Mouse (Mus musculus): ENCODE measurements at regions not wholly inside any gene's neighbourhood (a gene's known extent, or its start where the extent isn't known, plus 50 kb on each side); places are given as distances from the start of the nearest gene placed in this dataset.

GRCm38 (mm10) chr3:144356103-144356947 is 151.3 kb upstream of the Lmo4 start:
- intact Hi-C loops (cut with DNase I) = no loop called here
- TF ChIP-seq CTCF (IDR thresholded peaks at IDR 0.05) = no peak
- Histone ChIP-seq H3K27ac (no peak overlapping the region), H3K4me3 (no peak overlapping the region)
- DNase-seq = no peak

GRCm38 (mm10) chr3:144352559-144352958 is 147.5 kb upstream of the Lmo4 start:
- TF ChIP-seq CTCF (IDR thresholded peaks at IDR 0.05) = no peak
- Histone ChIP-seq H3K4me3 (no peak overlapping the region), H3K27ac (no peak overlapping the region)
- intact Hi-C loops (cut with DNase I) = no loop called here
- no peak for DNase-seq

GRCm38 (mm10) chr3:144348431-144348830 is 143.4 kb upstream of the Lmo4 start:
- H3K4me3 ChIP-seq = no peak overlapping the region
- intact Hi-C loops (cut with DNase I) = no loop called here
- no peak overlapping the region for H3K27ac ChIP-seq
- no peak for DNase-seq
- TF ChIP-seq CTCF (IDR thresholded peaks at IDR 0.05) = no peak

- DNase-seq = no peak
- intact Hi-C loops (cut with DNase I) = no loop called here
- Histone ChIP-seq H3K4me3 (no peak overlapping the region), H3K27ac (no peak overlapping the region)
- no peak for TF ChIP-seq CTCF (IDR thresholded peaks at IDR 0.05)
Measured at GRCm38 (mm10) chr3:144335237-144335636, 130.2 kb upstream of the Lmo4 start.

- no peak overlapping the region for H3K4me3 ChIP-seq
- no peak for TF ChIP-seq CTCF (IDR thresholded peaks at IDR 0.05)
- no peak overlapping the region for H3K27ac ChIP-seq
- DNase-seq = no peak
- intact Hi-C loops (cut with DNase I) = no loop called here
Measured at GRCm38 (mm10) chr3:144334201-144334600, 129.2 kb upstream of the Lmo4 start.

- no peak for TF ChIP-seq CTCF (IDR thresholded peaks at IDR 0.05)
- intact Hi-C loops (cut with DNase I) = no loop called here
Measured at GRCm38 (mm10) chr3:144332353-144332752, 127.3 kb upstream of the Lmo4 start.

GRCm38 (mm10) chr3:144329117-144329516 is 124.1 kb upstream of the Lmo4 start:
- intact Hi-C loops (cut with DNase I) = no loop called here
- DNase-seq = no peak
- H3K4me3 ChIP-seq = no peak overlapping the region
- H3K27ac ChIP-seq = no peak overlapping the region
- no peak for TF ChIP-seq CTCF (IDR thresholded peaks at IDR 0.05)

More at GRCm38 (mm10) chr3:144332353-144332752, 127.3 kb upstream of the Lmo4 start:
- Histone ChIP-seq H3K4me3 (no peak overlapping the region), H3K27ac (no peak overlapping the region)
- DNase-seq = no peak

GRCm38 (mm10) chr3:144327235-144327760 is 122.3 kb upstream of the Lmo4 start:
- no peak overlapping the region for H3K4me3 ChIP-seq
- DNase-seq = no peak
- intact Hi-C loops (cut with DNase I) = no loop called here
- H3K27ac ChIP-seq = no peak overlapping the region
- TF ChIP-seq CTCF (IDR thresholded peaks at IDR 0.05) = no peak

GRCm38 (mm10) chr3:144324974-144325373 is 120.0 kb upstream of the Lmo4 start:
- Histone ChIP-seq H3K4me3 (no peak overlapping the region), H3K27ac (no peak overlapping the region)
- intact Hi-C loops (cut with DNase I) = no loop called here
- no peak for DNase-seq
- no peak for TF ChIP-seq CTCF (IDR thresholded peaks at IDR 0.05)

GRCm38 (mm10) chr3:144323524-144323923 is 118.5 kb upstream of the Lmo4 start:
- no peak for DNase-seq
- Histone ChIP-seq H3K4me3 (no peak overlapping the region), H3K27ac (no peak overlapping the region)
- intact Hi-C loops (cut with DNase I) = no loop called here
- TF ChIP-seq CTCF (IDR thresholded peaks at IDR 0.05) = no peak

GRCm38 (mm10) chr3:144319468-144320205 is 114.6 kb upstream of the Lmo4 start:
- H3K27ac ChIP-seq = no peak overlapping the region
- intact Hi-C loops (cut with DNase I) = no loop called here
- DNase-seq = no peak
- no peak overlapping the region for H3K4me3 ChIP-seq
- TF ChIP-seq CTCF (IDR thresholded peaks at IDR 0.05) = no peak

- intact Hi-C loops (cut with DNase I) = no loop called here
- Histone ChIP-seq H3K4me3 (no peak overlapping the region), H3K27ac (no peak overlapping the region)
- TF ChIP-seq CTCF (IDR thresholded peaks at IDR 0.05) = no peak
- no peak for DNase-seq
Measured at GRCm38 (mm10) chr3:144318761-144319467, 113.9 kb upstream of the Lmo4 start.

- DNase-seq = no peak
- intact Hi-C loops (cut with DNase I) = no loop called here
- Histone ChIP-seq H3K4me3 (no peak overlapping the region), H3K27ac (no peak overlapping the region)
- no peak for TF ChIP-seq CTCF (IDR thresholded peaks at IDR 0.05)
Measured at GRCm38 (mm10) chr3:144310748-144311147, 105.7 kb upstream of the Lmo4 start.

Data from gastrocnemius, adult 2 months (tissue).